Mouse (Mus musculus) hindlimb bud, embryonic 11.5 days (tissue): ENCODE measurements around the gene Heg1.

Experiments
- DNase-seq: peaks from one replicate; pipeline ENCODE4 v3.0.0-alpha.2; 2012; ENCODE audit warnings: low read depth, low spot score; ENCODE audit errors: extremely low spot score

The Heg1 gene

GRCm38 (mm10) chr16:33740416-33740815 is 56.2 kb downstream of the Heg1 start:
- no peak for DNase-seq

- DNase-seq: no peak
Observed at GRCm38 (mm10) chr16:33741795-33742194, 57.6 kb downstream of the Heg1 start.

GRCm38 (mm10) chr16:33742233-33742632 is 58.1 kb downstream of the Heg1 start:
- DNase-seq: no peak

- DNase-seq: no peak
Observed at GRCm38 (mm10) chr16:33744622-33745419, 60.7 kb downstream of the Heg1 start.

GRCm38 (mm10) chr16:33745457-33745856 is 61.3 kb downstream of the Heg1 start:
- DNase-seq: no peak

GRCm38 (mm10) chr16:33746074-33746676 is 62.0 kb downstream of the Heg1 start:
- DNase-seq: no peak

- no peak for DNase-seq
Observed at GRCm38 (mm10) chr16:33747346-33747954, 63.3 kb downstream of the Heg1 start.

- DNase-seq: no peak
Observed at GRCm38 (mm10) chr16:33747994-33748393, 63.8 kb downstream of the Heg1 start.

- DNase-seq: no peak
Observed at GRCm38 (mm10) chr16:33751152-33751551, 67.0 kb downstream of the Heg1 start.

GRCm38 (mm10) chr16:33751590-33751989 is 67.4 kb downstream of the Heg1 start:
- DNase-seq: no peak

GRCm38 (mm10) chr16:33752904-33753578 is 68.9 kb downstream of the Heg1 start:
- DNase-seq: no peak

- DNase-seq: no peak
Observed at GRCm38 (mm10) chr16:33755293-33755692, 71.1 kb downstream of the Heg1 start.

GRCm38 (mm10) chr16:33755961-33756360 is 71.8 kb downstream of the Heg1 start:
- no peak for DNase-seq

GRCm38 (mm10) chr16:33756396-33756795 is 72.2 kb downstream of the Heg1 start:
- no peak for DNase-seq

GRCm38 (mm10) chr16:33759207-33759606 is 75.0 kb downstream of the Heg1 start:
- DNase-seq: no peak

- no peak for DNase-seq
Observed at GRCm38 (mm10) chr16:33760542-33760941, 76.4 kb downstream of the Heg1 start.

- no peak for DNase-seq
Observed at GRCm38 (mm10) chr16:33760996-33761395, 76.8 kb downstream of the Heg1 start.

GRCm38 (mm10) chr16:33764501-33765193 is 80.5 kb downstream of the Heg1 start:
- no peak for DNase-seq

- no peak for DNase-seq
Observed at GRCm38 (mm10) chr16:33765477-33765876, 81.3 kb downstream of the Heg1 start.

- no peak for DNase-seq
Observed at GRCm38 (mm10) chr16:33766309-33766708, 82.1 kb downstream of the Heg1 start.

- DNase-seq: no peak
Observed at GRCm38 (mm10) chr16:33766757-33767156, 82.6 kb downstream of the Heg1 start.
